Mouse (Mus musculus) intestine, postnatal 0 days (tissue): ENCODE measurements around the gene L3mbtl1. TPM values are rescaled to one million over a fixed set of nuclear protein-coding genes. Genes with fewer than 3 reads are reported as not detected.
"Not testable (repeated sequence)": the region's sequence is repeated elsewhere in the genome, so short reads cannot be mapped to it uniquely, and the experiment has no call there.

Experiments used
- ATAC-seq: fragments of 200-750 bp; cut with Nextera tagmentation; 2 replicates; pipeline ENCODE4 v1.8.0; 2017; ENCODE audit warnings: mild to moderate bottlenecking, moderate TSS enrichment, moderate library complexity
- H3K27ac ChIP-seq: fragments of 300-500 bp; sonication (generic); 2 replicates; pipeline ENCODE4 v1.5.1; 2014; ENCODE audit warnings: mild to moderate bottlenecking, low read depth, low read length, moderate library complexity
- H3K27me3 ChIP-seq: fragments of 300-500 bp; sonication (generic); replicated peaks from 2 replicates; pipeline ENCODE4 v1.6.1; 2014; ENCODE audit warnings: low read length, mixed read lengths; ENCODE audit not compliant: control insufficient read depth, insufficient read depth
- H3K36me3 ChIP-seq: fragments of 300-500 bp; sonication (generic); 2 replicates; pipeline ENCODE4 v1.6.1; 2014; ENCODE audit warnings: mild to moderate bottlenecking, moderate library complexity; ENCODE audit not compliant: control insufficient read depth, insufficient read depth
- H3K4me1 ChIP-seq: fragments of 300-500 bp; sonication (generic); replicated peaks from 2 replicates; pipeline ENCODE4 v1.6.1; 2014; ENCODE audit warnings: antibody characterized with exemption, low read length, mixed read lengths; ENCODE audit not compliant: control insufficient read depth, insufficient read depth
- H3K4me2 ChIP-seq: fragments of 300-500 bp; sonication (generic); replicated peaks from 2 replicates; pipeline ENCODE4 v1.6.1; 2014; ENCODE audit warnings: low read depth, mild to moderate bottlenecking, moderate library complexity
- H3K4me3 ChIP-seq: fragments of 300-500 bp; sonication (generic); 2 replicates; pipeline ENCODE4 v1.5.1; 2014; ENCODE audit warnings: low read depth, low read length
- H3K9ac ChIP-seq: fragments of 300-500 bp; sonication (generic); 2 replicates; pipeline ENCODE4 v1.6.1; 2014; ENCODE audit warnings: mild to moderate bottlenecking, low read depth, low read length
- H3K9me3 ChIP-seq: fragments of 300-500 bp; sonication (generic); 2 replicates; pipeline ENCODE4 v1.6.1; 2016; ENCODE audit warnings: mixed run types; ENCODE audit not compliant: control insufficient read depth
- CTCF ChIP-seq: sonication (generic); IDR thresholded peaks from 2 replicates; pipeline ENCODE4 v1.5.1; 2016; ENCODE audit warnings: low read depth, mild to moderate bottlenecking, control low read depth, antibody characterized with exemption, moderate library complexity
- WGBS: fragments of 180-500 bp; shearing (Covaris S2); extraction: QIAGEN DNeasy Blood & Tissue Kit; methylation state at CpG from one replicate; pipeline ENCODE4 v1.1.7; 2014; 5-methylcytosine and 5-hydroxymethylcytosine counted together
- polyA plus RNA-seq: library from polyadenylated mRNA; unstranded; fragments of >200 nt; fragmentation: Nextera tagmentation; extraction: Ambion mirVana; gene quantifications from 2 replicates; pipeline ENCODE4 v1.2.1, GENCODE M21; 2015

The L3mbtl1 gene
- polyA plus RNA-seq, result 0.04 and 0.25 TPM in 2 replicates

- peaks cover 15% of the 10 kb centered on the region; the same call in 1 of the 2 replicates for H3K27me3 ChIP-seq
- under 1% methylated on average over 40 of the region's 40 CpGs for WGBS
- 0 out of 2 replicates have a peak within 1 kb of the TSS, but pooled peaks have one; percentile 34 for H3K9ac ChIP-seq
- H3K9me3 ChIP-seq, result no peaks in the 10 kb centered on the region
- H3K4me3 ChIP-seq, result peak within 1 kb of the TSS; percentile 58
- TF ChIP-seq CTCF, result no peak
- H3K4me1 ChIP-seq, result peaks cover 8% of the 10 kb centered on the region; the same call in 1 of the 2 replicates
- peak; percentile 18; the same call in 1 of the 2 replicates for ATAC-seq
- H3K4me2 ChIP-seq, result peak within 1 kb of the TSS; percentile 90
- H3K27ac ChIP-seq, result no peak within 1 kb of the TSS
- peaks cover 18% of the 10 kb centered on the region for H3K36me3 ChIP-seq
Measured at GRCm38 (mm10) chr2:162943148-162943846, at the start of gene L3mbtl1. TSS of gene L3mbtl1 (plus strand) at chr2:162943472.

GRCm38 (mm10) chr2:162899256-162899655 lies 44.0 kb upstream of the L3mbtl1 start:
- not testable (repeated sequence) for H3K27ac ChIP-seq, H3K4me1 ChIP-seq, H3K9me3 ChIP-seq, H3K4me3 ChIP-seq, H3K27me3 ChIP-seq, H3K4me2 ChIP-seq, ATAC-seq, H3K36me3 ChIP-seq, H3K9ac ChIP-seq
- WGBS, result 91% methylated on average over 15 of the region's 20 CpGs

GRCm38 (mm10) chr2:162899880-162900589 lies 43.2 kb upstream of the L3mbtl1 start:
- TF ChIP-seq CTCF, result no peak
- WGBS, result 38% methylated on average over 12 of the region's 12 CpGs
- Histone ChIP-seq H3K27ac (no peak overlapping the region), H3K36me3 (no peaks in the 10 kb centered on the region), H3K4me1 (no peaks in the 10 kb centered on the region), H3K27me3 (no peaks in the 10 kb centered on the region), H3K4me2 (no peak overlapping the region), H3K9me3 (no peaks in the 10 kb centered on the region), H3K9ac (no peak overlapping the region), H3K4me3 (no peak overlapping the region)
- ATAC-seq, result peak; percentile 93

GRCm38 (mm10) chr2:162900590-162900916 lies 42.7 kb upstream of the L3mbtl1 start:
- H3K4me3 ChIP-seq, result no peak overlapping the region
- no peaks in the 10 kb centered on the region for H3K4me1 ChIP-seq
- H3K9ac ChIP-seq, result no peak overlapping the region
- no peaks in the 10 kb centered on the region for H3K9me3 ChIP-seq
- ATAC-seq, result peak; percentile 40
- WGBS, result 24% methylated on average over 2 of the region's 2 CpGs
- TF ChIP-seq CTCF, result no peak
- H3K27ac ChIP-seq, result no peak overlapping the region
- no peaks in the 10 kb centered on the region for H3K27me3 ChIP-seq
- no peak overlapping the region for H3K4me2 ChIP-seq
- no peaks in the 10 kb centered on the region for H3K36me3 ChIP-seq

- Histone ChIP-seq H3K9ac (no peak overlapping the region), H3K4me2 (no peak overlapping the region), H3K4me1 (no peaks in the 10 kb centered on the region), H3K27me3 (no peaks in the 10 kb centered on the region), H3K4me3 (no peak overlapping the region), H3K36me3 (no peaks in the 10 kb centered on the region), H3K9me3 (no peaks in the 10 kb centered on the region), H3K27ac (no peak overlapping the region)
- TF ChIP-seq CTCF, result no peak
- no peak for ATAC-seq
- WGBS, result 74% methylated on average over 4 of the region's 4 CpGs
Measured at GRCm38 (mm10) chr2:162905902-162906301, 37.4 kb upstream of the L3mbtl1 start.

- Histone ChIP-seq H3K27ac (no peak overlapping the region), H3K4me3 (no peak overlapping the region), H3K9ac (no peak overlapping the region), H3K36me3 (no peaks in the 10 kb centered on the region), H3K4me2 (no peak overlapping the region), H3K4me1 (no peaks in the 10 kb centered on the region), H3K9me3 (no peaks in the 10 kb centered on the region), H3K27me3 (no peaks in the 10 kb centered on the region)
- TF ChIP-seq CTCF, result peak; percentile 45
- no peak for ATAC-seq
- WGBS, result 48% methylated on average over 16 of the region's 16 CpGs
Measured at GRCm38 (mm10) chr2:162908052-162908491, 35.2 kb upstream of the L3mbtl1 start.
